Mouse (Mus musculus): ENCODE measurements around the gene E330017A01Rik. TPM values are rescaled to one million over a fixed set of nuclear protein-coding genes. Genes with fewer than 3 reads are reported as not detected.

E330017A01Rik gene
- polyA plus RNA-seq, 1 experiment from 2014 or later = not detected

GRCm38 (mm10) chr16:58658668-58659067 lies 20.1 kb upstream of the E330017A01Rik start:
- no peaks in the 10 kb centered on the region for H3K9me3 ChIP-seq
- no peak overlapping the region for H3K27ac ChIP-seq
- ATAC-seq (ENCODE audit: borderline replicate concordance, extremely low read depth, low FRiP score, low TSS enrichment) = no peak
- no peak overlapping the region for H3K9ac ChIP-seq
- H3K4me2 ChIP-seq = no peak overlapping the region
- no peaks in the 10 kb centered on the region for H3K4me1 ChIP-seq
- 87% methylated on average over 6 of the region's 6 CpGs for WGBS
- no peak overlapping the region for H3K4me3 ChIP-seq
- H3K36me3 ChIP-seq = no peaks in the 10 kb centered on the region
- no peaks in the 10 kb centered on the region for H3K27me3 ChIP-seq

GRCm38 (mm10) chr16:58656526-58656925 lies 18.0 kb upstream of the E330017A01Rik start:
- Histone ChIP-seq H3K27ac (no peak overlapping the region), H3K4me1 (no peaks in the 10 kb centered on the region), H3K27me3 (no peaks in the 10 kb centered on the region), H3K4me3 (no peak overlapping the region), H3K9ac (no peak overlapping the region), H3K36me3 (no peaks in the 10 kb centered on the region), H3K4me2 (no peak overlapping the region), H3K9me3 (no peaks in the 10 kb centered on the region)
- 0 out of 2 replicates have a peak, but pooled peaks have one; percentile 49 for ATAC-seq (ENCODE audit: borderline replicate concordance, extremely low read depth, low FRiP score, low TSS enrichment)
- 79% methylated on average over 4 of the region's 4 CpGs for WGBS

GRCm38 (mm10) chr16:58655751-58656150 lies 17.2 kb upstream of the E330017A01Rik start:
- Histone ChIP-seq H3K9me3 (no peaks in the 10 kb centered on the region), H3K27ac (no peak overlapping the region), H3K9ac (no peak overlapping the region), H3K27me3 (no peaks in the 10 kb centered on the region), H3K4me2 (no peak overlapping the region), H3K4me3 (no peak overlapping the region), H3K4me1 (no peaks in the 10 kb centered on the region), H3K36me3 (no peaks in the 10 kb centered on the region)
- ATAC-seq (ENCODE audit: borderline replicate concordance, extremely low read depth, low FRiP score, low TSS enrichment) = no peak

- no peaks in the 10 kb centered on the region for H3K4me1 ChIP-seq
- WGBS = 93% methylated on average over 10 of the region's 10 CpGs
- no peaks in the 10 kb centered on the region for H3K36me3 ChIP-seq
- H3K27me3 ChIP-seq = no peaks in the 10 kb centered on the region
- no peaks in the 10 kb centered on the region for H3K9me3 ChIP-seq
- no peak overlapping the region for H3K9ac ChIP-seq
- no peak overlapping the region for H3K4me2 ChIP-seq
- ATAC-seq (ENCODE audit: borderline replicate concordance, extremely low read depth, low FRiP score, low TSS enrichment) = no peak
- H3K27ac ChIP-seq = no peak overlapping the region
- H3K4me3 ChIP-seq = no peak overlapping the region
Observed at GRCm38 (mm10) chr16:58649979-58650378, 11.4 kb upstream of the E330017A01Rik start.

GRCm38 (mm10) chr16:58638016-58638415 lies 523 bp downstream of the E330017A01Rik start:
- no peaks in the 10 kb centered on the region for H3K36me3 ChIP-seq
- H3K27ac ChIP-seq = no peak overlapping the region
- no peak overlapping the region for H3K4me2 ChIP-seq
- H3K27me3 ChIP-seq = no peaks in the 10 kb centered on the region
- WGBS = 71% methylated on average over 7 of the region's 7 CpGs
- no peak overlapping the region for H3K4me3 ChIP-seq
- no peaks in the 10 kb centered on the region for H3K9me3 ChIP-seq
- no peaks in the 10 kb centered on the region for H3K4me1 ChIP-seq
- ATAC-seq (ENCODE audit: borderline replicate concordance, extremely low read depth, low FRiP score, low TSS enrichment) = no peak
- no peak overlapping the region for H3K9ac ChIP-seq

- no peak overlapping the region for H3K27ac ChIP-seq
- ATAC-seq (ENCODE audit: borderline replicate concordance, extremely low read depth, low FRiP score, low TSS enrichment) = no peak
- no peak overlapping the region for H3K4me3 ChIP-seq
- H3K27me3 ChIP-seq = no peaks in the 10 kb centered on the region
- WGBS = 73% methylated on average over 4 of the region's 4 CpGs
- H3K4me2 ChIP-seq = no peak overlapping the region
- H3K9me3 ChIP-seq = no peaks in the 10 kb centered on the region
- H3K36me3 ChIP-seq = no peaks in the 10 kb centered on the region
- no peaks in the 10 kb centered on the region for H3K4me1 ChIP-seq
- H3K9ac ChIP-seq = no peak overlapping the region
Observed at GRCm38 (mm10) chr16:58637448-58637847, 1.1 kb downstream of the E330017A01Rik start.

GRCm38 (mm10) chr16:58635866-58636265 lies 2.7 kb downstream of the E330017A01Rik start:
- Histone ChIP-seq H3K27me3 (no peaks in the 10 kb centered on the region), H3K9ac (no peak overlapping the region), H3K27ac (no peak overlapping the region), H3K36me3 (no peaks in the 10 kb centered on the region), H3K9me3 (no peaks in the 10 kb centered on the region), H3K4me2 (no peak overlapping the region), H3K4me3 (no peak overlapping the region), H3K4me1 (no peaks in the 10 kb centered on the region)
- no peak for ATAC-seq (ENCODE audit: borderline replicate concordance, extremely low read depth, low FRiP score, low TSS enrichment)
- 47% methylated on average over 2 of the region's 2 CpGs for WGBS

GRCm38 (mm10) chr16:58629736-58630135 lies 8.8 kb downstream of the E330017A01Rik start:
- H3K27ac ChIP-seq = no peak overlapping the region
- no peaks in the 10 kb centered on the region for H3K27me3 ChIP-seq
- no peaks in the 10 kb centered on the region for H3K36me3 ChIP-seq
- no peak for ATAC-seq (ENCODE audit: borderline replicate concordance, extremely low read depth, low FRiP score, low TSS enrichment)
- WGBS = 53% methylated on average over 2 of the region's 2 CpGs
- no peak overlapping the region for H3K4me2 ChIP-seq
- H3K9ac ChIP-seq = no peak overlapping the region
- no peaks in the 10 kb centered on the region for H3K4me1 ChIP-seq
- H3K9me3 ChIP-seq = no peaks in the 10 kb centered on the region
- H3K4me3 ChIP-seq = no peak overlapping the region

- no peak for ATAC-seq (ENCODE audit: borderline replicate concordance, extremely low read depth, low FRiP score, low TSS enrichment)
- Histone ChIP-seq H3K27ac (no peak overlapping the region), H3K4me1 (no peaks in the 10 kb centered on the region), H3K4me2 (no peak overlapping the region), H3K4me3 (no peak overlapping the region), H3K9me3 (no peaks in the 10 kb centered on the region), H3K27me3 (no peaks in the 10 kb centered on the region), H3K9ac (no peak overlapping the region), H3K36me3 (no peaks in the 10 kb centered on the region)
- 84% methylated on average over 5 of the region's 5 CpGs for WGBS
Observed at GRCm38 (mm10) chr16:58628968-58629367, 9.6 kb downstream of the E330017A01Rik start.

GRCm38 (mm10) chr16:58628336-58628680 lies 10.2 kb downstream of the E330017A01Rik start:
- no peak overlapping the region for H3K4me2 ChIP-seq

GRCm38 (mm10) chr16:58627597-58628335 lies 10.8 kb downstream of the E330017A01Rik start:
- Histone ChIP-seq H3K4me2 (no peak overlapping the region), H3K4me3 (no peak overlapping the region), H3K9me3 (no peaks in the 10 kb centered on the region), H3K9ac (no peak overlapping the region), H3K36me3 (no peaks in the 10 kb centered on the region), H3K27me3 (no peaks in the 10 kb centered on the region), H3K27ac (no peak overlapping the region), H3K4me1 (no peaks in the 10 kb centered on the region)
- 78% methylated on average over 4 of the region's 4 CpGs for WGBS
- ATAC-seq (ENCODE audit: borderline replicate concordance, extremely low read depth, low FRiP score, low TSS enrichment) = no peak

More at GRCm38 (mm10) chr16:58628336-58628680, 10.2 kb downstream of the E330017A01Rik start:
- Histone ChIP-seq H3K9me3 (no peaks in the 10 kb centered on the region), H3K36me3 (no peaks in the 10 kb centered on the region), H3K27ac (no peak overlapping the region), H3K4me1 (no peaks in the 10 kb centered on the region), H3K9ac (no peak overlapping the region), H3K27me3 (no peaks in the 10 kb centered on the region), H3K4me3 (no peak overlapping the region)
- 100% methylated on average over 2 of the region's 2 CpGs for WGBS
- no peak for ATAC-seq (ENCODE audit: borderline replicate concordance, extremely low read depth, low FRiP score, low TSS enrichment)

- Histone ChIP-seq H3K9ac (no peak overlapping the region), H3K4me1 (no peaks in the 10 kb centered on the region), H3K4me3 (no peak overlapping the region), H3K27me3 (no peaks in the 10 kb centered on the region), H3K27ac (no peak overlapping the region), H3K36me3 (no peaks in the 10 kb centered on the region), H3K4me2 (no peak overlapping the region), H3K9me3 (no peaks in the 10 kb centered on the region)
- ATAC-seq (ENCODE audit: borderline replicate concordance, extremely low read depth, low FRiP score, low TSS enrichment) = no peak
- WGBS = 82% methylated on average over 6 of the region's 6 CpGs
Observed at GRCm38 (mm10) chr16:58623944-58624343, 14.6 kb downstream of the E330017A01Rik start.

GRCm38 (mm10) chr16:58623114-58623513 lies 15.4 kb downstream of the E330017A01Rik start:
- 66% methylated on average over 4 of the region's 4 CpGs for WGBS
- H3K4me3 ChIP-seq = no peak overlapping the region
- H3K27me3 ChIP-seq = no peaks in the 10 kb centered on the region
- no peaks in the 10 kb centered on the region for H3K4me1 ChIP-seq
- H3K36me3 ChIP-seq = no peaks in the 10 kb centered on the region
- ATAC-seq (ENCODE audit: borderline replicate concordance, extremely low read depth, low FRiP score, low TSS enrichment) = no peak
- H3K9me3 ChIP-seq = no peaks in the 10 kb centered on the region
- no peak overlapping the region for H3K9ac ChIP-seq
- no peak overlapping the region for H3K27ac ChIP-seq
- no peak overlapping the region for H3K4me2 ChIP-seq

Data from lung, embryonic 15.5 days (tissue).